Mouse (Mus musculus) 416B (cell line): ENCODE results near the gene Vps45.

ENCODE experiments used
- DNase-seq: peaks from one replicate; pipeline ENCODE4 v3.0.0; 2011; ENCODE audit warnings: low read depth

The Vps45 gene

DNA sequence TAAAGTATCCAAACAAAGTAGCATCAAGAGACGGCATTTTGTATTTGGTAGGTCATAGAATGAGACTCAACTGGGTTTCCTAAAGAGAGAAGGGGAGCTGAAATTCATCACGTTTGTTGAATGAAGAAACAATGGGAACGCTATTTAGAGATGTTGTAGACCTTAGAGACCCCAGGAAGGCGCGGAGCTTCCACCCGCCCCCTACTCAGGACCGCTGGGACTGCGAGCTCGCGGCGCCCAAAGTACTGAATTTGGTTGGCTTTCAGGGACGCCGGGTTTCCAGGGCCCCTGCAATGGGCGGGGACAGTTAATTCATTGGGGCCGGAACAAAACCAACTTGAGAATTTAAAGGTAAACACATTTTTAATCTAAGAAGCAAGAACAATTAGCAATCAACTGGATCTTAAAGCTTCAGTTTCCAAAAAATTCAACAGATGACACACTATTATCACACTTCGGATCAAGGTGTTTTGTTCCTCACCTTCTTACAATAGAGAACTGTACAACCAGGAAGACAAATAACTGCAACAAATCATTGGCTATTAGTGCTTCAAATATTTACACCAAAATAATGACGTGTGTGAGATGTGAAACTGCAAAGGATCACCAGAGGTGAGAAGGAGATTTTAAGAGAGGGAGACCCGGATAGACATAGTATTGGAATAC, at the start of gene Vps45:
Gene Vps45, minus strand, starts transcription at position 236 of the 666 bp plus-strand sequence.
- DNase-seq = peak; percentile 83

DNA sequence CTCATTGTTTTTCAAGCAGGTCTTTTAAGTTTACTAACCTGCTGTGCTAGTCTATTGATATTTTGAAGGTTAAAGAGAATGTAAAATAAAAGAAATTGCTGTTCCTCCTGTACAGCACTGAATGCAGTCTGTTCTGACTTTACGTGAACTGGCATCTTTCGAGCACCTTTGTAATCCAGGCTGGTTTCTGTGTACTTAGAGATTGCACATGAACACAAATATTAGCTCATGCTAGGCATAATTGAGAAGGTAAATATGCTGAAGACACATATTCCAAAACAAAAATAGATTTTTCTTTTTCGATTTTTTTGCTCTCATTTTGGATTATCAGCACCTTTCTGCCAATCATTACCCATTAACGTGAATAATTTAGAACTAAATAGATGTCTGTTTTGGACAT, 47.9 kb upstream of the Vps45 start:
- no peak for DNase-seq

DNA sequence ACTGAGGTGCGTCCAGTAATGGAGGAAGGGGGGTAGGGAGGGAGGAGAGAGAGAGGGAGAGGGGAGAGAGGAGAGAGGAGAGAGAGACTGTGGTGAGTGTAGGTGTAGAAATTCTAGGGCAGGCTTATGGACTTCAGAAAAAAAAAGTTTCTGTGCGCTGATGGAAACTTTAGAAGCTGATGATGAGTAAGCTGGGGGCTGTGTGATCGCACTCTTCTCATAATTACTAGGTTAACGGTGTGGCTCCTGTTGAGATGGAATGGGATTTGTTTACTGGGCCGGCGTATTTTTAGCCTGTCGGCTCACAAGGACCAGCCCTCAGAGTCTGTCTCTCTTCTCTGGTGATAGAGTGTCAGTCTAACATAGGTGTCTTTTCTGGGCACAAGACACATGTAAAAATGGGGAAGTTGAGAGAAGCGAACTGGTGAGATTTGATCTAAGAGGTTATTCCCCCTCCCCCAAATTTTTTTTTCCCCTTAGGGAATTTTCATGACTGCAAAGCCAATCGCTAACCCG, 47.0 kb upstream of the Vps45 start:
- peak; percentile 64 for DNase-seq

DNA sequence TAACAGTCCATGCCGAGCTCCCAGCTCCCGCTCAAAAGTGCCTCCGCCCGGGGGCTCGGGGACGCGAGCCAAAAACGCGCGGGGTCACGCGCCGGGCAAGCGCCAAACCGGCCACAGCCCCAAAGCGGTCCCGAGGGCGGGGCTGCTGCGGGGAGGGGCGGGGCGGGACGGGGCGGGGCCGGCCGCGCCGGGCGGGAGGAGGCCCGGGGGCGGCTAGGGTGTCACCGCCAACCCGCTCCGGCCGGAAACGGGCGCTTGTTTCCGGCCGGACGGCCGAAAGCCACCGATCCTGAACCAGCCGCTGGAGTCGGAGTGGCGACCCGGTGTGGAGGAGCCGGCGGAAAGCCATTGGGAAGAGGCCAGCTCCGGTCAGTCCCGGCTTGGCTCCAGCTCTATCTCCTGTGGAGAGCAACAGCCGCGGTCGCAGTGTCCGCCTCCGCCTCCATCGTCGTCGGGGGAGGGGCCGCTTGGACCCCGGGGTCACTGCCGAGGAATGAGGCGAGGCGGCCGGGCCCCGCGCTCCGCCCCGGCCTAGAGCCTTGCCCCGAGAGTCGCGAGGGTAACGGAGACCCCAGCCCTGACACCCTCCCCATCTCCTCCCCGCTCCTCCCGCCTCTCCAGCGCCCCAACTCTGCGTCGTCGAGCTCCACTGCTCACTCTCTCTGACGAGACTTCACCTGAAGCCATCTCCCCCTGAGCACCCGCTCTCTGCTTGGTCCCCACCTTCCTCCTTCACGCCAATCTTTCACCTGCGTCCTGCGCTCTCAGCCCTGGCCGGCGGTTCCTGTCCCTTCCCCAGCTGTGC, 46.2 kb upstream of the Vps45 start, which contains the start of gene Otud7b:
Gene Otud7b, plus strand, starts transcription at position 267 of the 805 bp plus-strand sequence.
- peak; percentile 74 for DNase-seq

DNA sequence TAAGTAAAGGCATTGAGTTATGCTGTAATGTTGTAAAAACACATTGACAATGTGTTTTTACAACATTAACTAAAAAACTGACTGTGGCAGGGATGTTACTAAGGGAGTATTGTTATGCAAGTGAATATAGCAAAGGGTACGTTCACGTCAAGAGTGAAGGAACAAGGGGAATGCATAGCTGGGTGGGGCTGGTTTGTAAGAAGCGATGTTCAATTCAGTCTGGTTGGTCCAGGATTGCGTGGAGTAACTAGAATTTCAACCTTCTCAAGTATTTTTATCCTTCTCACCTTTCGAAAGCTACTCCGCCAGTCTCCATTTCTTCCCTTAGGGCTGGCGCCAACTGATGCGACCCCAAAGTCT, 45.6 kb upstream of the Vps45 start:
- DNase-seq = no peak

DNA sequence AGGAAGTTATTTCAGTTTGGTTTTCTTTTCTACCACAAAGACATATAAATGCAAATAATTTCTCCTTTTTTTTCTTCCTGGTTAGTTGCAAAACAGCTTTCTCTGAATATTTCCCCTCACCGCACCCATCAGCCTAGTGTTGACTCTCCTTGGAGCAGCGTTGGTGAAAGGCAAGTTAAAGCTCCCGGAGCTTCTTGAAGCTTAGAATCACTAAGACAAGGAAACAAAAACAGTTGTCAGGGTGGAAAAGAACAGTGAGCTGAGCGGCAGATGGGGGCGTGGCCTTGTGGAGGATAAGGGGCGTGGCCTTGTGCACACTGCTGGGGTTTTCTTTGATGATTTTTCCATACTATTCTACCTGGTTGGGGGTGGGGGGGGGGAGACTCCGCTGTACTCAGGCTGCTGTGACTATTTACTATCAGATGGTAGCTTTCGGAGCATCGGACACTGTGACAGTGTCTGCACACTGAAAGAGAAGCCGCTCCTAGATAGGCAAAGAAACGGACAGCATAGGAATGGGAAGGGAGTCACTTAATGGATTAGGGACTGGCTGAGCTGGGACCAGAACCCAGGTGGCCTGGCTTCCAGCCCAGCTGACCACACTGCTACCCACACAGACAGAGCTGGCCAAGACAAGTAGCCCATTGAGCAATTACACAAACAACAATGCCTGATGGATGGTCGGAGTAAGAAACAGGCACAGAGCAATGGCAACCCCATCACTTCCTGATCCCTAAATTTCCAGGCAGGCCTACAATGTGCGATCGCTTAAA, 44.0 kb upstream of the Vps45 start:
- peak; percentile 66 for DNase-seq

DNA sequence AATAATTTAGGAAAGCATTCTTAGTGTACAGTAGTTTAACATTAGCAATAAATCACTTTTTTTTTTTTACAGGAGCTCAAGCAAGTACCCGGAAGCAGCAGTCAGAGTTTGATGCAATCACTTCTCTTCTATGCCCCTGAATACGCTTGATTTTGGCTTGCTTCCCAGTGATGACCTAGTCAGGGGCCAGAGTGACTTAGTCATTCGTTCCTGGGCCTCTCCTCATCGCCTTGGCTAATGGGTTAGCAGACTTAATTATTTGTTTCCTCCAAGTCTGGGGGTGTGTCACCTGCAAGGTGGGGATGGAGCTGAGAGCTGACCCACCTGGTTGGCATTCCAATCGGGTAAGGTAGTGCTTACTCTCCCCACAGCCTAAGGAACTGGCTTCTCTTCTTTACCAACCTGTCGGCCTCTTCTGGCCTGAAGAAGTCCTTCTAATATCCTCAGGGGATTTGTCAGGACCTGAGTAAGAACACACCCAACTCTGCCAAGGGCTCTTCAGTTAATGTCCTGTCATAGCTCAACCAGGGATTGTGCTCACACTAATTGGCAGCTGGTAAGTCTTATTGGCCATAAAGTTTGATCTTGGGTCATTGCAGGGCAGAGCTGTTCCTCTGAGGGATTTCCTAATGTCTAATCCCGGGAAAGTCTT, 40.5 kb upstream of the Vps45 start:
- peak; percentile 97 for DNase-seq

DNA sequence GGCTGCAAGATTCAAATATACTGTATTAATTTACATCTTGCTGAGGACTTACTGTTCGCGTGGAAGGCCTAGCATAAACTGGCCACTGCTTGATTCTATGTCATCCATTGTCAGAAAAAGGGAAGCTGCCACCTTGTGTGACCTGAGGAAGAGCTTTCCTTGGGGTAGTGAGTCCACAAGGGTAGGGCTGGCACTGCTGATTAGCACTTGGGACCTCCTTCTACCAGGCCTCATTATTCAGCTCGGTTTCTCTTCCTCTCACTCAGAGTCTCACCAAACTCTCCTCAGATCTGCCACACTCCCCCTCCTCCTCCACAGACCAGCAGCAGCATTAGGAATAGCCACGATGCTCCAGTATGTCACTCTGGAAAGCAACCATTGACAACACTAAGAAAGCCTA, 39.9 kb upstream of the Vps45 start:
- no peak for DNase-seq

DNA sequence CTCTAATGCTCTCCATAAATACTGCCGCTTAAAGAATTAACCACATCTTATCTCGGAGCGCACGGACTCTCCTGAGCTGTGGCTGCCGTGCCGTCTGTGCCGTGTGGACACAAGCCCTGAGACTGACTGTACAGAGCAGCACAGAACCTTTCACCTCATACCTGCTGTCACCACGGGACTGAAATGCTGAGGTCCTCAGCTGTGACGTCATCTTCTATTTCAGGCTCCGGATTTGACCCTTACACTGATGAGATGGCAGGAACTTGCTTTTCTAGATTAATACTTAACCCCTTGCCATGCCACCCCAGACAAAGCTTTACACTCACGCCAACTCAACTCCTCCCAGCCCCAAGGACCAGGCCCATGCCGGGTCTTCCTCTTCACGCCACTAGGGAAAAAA, 35.9 kb upstream of the Vps45 start:
- no peak for DNase-seq

DNA sequence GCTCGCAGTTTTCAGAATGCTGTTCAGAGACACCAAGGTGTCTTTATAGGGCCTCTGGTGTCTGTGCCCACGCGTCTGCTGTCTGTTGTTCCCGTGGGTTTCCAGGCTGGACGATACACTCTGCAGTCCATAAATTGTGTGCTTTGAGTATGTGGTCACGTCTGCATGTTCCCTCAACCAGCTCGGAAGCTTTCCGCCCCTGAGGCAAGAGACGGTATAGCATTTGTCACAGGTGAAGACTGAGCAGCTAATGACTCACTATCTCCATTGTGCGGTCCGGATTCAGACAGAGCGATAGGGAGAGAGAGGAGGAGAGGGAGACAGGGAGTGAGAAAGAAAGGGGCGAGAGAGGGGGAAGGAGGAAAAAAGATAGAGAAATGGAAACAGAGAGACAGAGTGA, 35.2 kb upstream of the Vps45 start:
- peak; percentile 20 for DNase-seq

DNA sequence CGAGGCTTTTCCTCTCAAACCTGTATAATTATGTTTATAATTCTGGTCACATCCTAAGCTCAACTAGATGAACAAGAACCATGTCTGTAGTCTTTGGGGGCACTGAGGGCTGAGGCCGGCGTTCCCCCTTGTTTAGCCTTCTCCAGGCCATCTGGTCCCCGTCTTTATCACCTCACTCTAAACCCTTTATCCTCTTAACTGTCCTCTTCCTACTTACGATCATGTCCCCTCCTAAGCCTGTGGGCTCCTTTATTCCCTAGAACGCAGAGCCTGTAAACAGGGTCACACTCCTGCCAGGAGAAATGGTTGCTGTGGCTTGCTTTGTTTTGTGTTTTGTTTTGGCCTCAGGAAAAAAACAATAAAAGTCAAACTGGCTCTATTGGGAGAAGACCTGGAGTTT, 33.7 kb upstream of the Vps45 start:
- no peak for DNase-seq

DNA sequence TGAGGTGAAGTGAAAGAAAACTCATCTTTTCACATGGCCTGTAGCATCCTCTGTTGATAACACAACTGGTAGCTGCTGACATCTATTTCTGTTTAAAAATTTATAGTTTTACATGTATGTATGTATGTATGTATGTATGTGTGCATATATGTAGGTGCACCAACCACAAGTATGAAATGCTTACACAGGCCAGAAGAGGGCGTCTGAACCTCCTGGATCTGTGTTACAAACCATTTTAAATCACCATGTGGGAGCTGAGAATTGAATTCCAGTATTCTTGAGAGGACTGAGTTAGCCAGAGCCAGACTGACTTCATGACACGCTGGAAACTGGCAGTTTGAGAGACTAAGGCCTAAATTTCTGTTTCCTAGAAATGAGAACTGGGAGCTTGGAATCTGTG, 32.9 kb upstream of the Vps45 start:
- peak; percentile 50 for DNase-seq

DNA sequence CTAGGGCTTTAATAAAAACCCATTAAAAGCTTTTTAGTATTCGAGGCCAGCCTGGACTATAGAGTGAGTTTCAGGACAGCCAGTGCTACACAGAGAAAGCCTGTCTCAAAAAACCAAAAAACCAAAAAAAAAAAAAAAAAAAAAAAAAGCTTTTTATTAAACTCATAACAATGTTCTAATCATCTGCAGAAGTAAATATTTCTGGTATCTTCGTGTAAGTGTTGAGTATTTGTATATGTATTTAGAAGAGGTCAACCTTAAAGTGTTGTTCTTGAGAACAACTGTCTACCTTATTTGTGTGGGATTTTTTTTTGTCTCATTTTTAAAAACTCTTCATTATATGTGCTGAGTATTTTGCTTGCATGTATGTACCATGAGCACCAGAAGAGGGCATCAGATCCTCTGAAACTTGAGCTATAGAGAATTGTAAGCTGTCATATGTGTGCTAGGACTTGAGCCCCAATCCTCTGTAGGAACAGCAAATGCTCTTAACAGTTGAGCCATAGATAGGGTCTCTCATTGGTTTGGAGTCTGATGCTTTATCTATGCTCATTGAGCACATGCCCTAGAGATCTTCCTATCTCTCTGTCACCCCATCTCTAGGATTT, 31.7 kb upstream of the Vps45 start:
- peak; percentile 83 for DNase-seq

DNA sequence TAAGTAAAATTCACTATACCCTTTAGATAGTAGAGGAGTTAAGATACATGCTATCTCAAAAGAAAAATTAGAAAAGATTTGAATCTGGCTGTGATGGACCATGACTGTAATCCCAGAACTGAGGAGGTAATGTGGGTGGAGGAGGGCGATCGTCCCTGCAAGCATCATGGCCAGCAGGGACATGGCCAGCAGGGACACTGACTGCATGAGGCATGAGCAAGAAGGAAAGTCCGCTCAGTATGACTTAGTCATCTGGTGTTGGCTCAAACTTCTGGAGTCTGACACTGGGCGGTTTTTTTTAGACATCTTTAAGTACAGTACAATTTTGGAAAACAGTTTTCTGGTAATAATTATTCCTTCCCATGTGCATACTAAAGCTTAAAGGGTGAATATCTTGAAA, 29.5 kb upstream of the Vps45 start:
- no peak for DNase-seq

DNA sequence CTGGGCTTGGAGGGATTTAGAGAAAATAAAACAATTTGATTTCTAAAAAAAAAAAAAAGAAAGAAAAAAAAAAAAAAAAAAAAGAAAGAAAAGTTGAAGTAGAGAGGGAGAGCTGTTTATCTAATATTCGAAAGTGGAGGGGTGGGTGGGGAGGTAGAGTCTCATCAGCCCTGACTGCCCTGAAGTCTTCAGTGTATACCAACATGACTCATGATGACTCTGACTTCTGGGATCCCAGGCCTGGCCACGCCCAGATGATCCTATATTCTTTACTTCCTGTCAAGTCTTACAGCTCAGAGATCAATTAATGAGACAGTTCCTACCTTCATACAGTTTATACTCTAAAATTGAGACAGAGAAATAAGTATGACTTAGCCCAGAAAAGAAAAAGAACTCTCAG, 29.0 kb upstream of the Vps45 start:
- DNase-seq = peak; percentile 60

DNA sequence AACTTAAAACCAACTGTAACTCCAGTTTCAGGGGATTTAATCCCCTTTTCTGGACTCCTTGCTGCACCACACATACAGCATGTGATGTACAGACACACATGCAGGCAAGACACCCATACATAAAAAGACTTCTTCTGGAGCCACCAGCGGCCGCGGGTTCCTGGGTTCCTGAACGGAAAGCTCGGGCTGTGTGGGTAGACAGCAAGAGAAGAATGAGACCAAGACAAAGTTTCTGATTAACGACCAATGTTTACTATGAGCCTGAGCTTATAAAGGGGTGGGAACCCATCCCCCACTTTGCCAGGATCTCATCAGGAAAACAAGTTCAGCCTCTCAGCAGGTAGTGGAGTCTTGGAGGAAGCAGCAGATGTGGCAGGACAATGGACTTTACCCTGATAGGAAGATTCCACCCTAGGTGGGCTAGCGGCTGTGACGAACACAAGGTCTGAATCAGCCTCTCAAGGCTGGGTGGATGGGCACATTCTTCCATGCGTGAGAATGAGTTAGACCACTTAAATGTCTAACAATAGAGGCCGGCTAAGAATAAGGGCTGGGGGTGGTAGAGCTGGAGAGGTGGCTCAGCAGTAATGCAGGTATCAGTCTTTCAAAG, 26.0 kb upstream of the Vps45 start:
- DNase-seq = no peak

DNA sequence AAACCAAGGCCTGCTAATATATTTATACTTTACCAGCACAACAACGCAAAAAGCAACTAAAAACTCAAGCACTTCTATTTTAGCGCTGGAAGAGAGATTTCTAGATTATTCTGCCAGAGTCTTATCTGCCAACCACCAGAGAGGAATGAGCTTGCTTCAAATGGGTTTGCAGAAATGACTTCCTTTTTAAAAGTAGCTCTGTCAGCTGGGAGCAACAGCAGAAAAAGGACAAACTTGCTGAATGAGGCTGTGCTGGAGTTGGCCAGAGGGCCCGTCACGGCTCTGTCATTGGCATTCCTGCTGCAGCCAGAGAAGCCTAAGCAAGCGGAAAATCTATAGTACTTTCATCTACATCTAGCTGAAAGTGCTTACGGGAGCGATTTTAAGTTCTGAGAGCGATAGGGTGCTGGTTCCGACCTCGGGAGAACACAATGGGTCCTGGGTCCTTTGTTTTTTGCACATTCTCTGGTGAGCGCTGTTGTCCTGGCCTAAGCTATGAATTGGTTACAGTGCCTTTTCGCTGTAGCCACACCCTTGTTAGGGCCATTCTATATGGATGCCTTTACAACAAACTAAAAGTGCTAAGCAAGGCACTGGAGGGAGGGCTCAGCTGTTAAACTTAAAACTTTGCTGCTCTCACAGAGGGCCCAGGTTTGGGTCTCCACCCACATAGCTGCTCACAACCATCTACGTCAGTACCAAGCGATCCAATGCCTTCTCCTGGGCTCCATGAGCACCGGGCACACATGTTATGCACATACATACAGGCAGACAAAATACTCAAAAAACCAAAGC, 24.6 kb upstream of the Vps45 start:
- DNase-seq = peak; percentile 25

DNA sequence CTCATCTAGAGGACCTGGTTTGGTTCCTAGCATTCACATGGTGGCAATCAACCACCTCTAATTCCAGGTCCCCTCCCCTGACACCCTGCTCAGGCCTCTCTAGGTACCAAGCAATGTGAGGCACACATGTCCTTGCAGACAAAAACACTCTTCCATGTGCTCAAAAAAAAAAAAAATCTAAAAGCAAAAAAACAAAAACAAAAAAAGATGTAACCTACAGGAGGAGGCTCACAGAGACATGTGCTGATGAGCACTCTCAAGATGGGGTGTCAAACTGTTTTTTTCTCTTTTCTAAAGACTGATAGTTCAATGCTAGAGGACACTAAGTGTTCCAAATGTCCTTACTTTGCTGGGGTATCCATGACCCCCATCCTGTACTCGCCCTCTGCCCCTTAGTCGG, 23.8 kb upstream of the Vps45 start:
- DNase-seq = no peak

DNA sequence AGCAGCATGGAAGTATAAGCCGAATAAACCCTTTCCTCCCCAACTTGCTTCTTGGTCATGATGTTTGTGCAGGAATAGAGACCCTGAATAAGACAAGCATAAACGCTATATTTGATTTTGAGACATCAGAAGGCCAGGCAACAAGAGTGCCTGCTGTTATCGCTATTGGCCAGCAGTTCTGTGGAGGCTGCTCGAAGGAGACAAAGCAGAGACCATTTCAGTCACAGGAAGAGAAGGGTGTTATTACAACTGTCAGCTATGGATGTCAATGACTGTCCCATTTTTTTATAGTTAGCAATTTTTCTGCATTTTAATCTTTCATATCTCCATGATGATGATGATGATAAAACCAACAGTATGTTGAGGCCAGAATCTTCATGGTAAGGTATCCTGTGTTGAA, 23.4 kb upstream of the Vps45 start:
- DNase-seq = no peak

DNA sequence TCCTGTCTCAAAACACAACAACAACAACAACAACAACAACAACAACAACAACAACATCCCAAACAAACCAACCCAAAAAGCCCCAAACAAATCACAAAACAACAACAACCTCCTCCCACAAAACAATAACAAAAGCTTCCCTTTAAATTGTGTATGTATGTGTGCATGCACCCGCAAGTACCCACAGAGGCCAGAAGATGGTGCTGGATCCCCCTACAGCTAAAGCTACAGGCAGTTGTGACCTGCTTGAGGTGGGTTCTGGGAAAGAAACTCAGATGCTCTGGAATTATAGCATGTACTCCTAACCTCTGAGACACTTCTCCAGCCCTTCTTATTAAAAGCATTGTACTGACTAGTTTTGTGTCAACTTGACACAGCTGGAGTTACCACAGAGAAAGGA, 22.7 kb upstream of the Vps45 start:
- DNase-seq = peak; percentile 75
